Mouse (Mus musculus) neural tube, embryonic 15.5 days (tissue): ENCODE results near the gene Rxra. TPM values are rescaled to one million over a fixed set of nuclear protein-coding genes. Genes with fewer than 3 reads are reported as not detected.

Experiments used
- ATAC-seq: fragments of 200-750 bp; cut with Nextera tagmentation; 2 replicates; pipeline ENCODE4 v1.8.0; 2017; ENCODE audit warnings: mild to moderate bottlenecking, moderate TSS enrichment, moderate library complexity; ENCODE audit not compliant: low FRiP score
- H3K27ac ChIP-seq: fragments of 300-500 bp; sonication (generic); replicated peaks from 2 replicates; pipeline ENCODE4 v1.5.1; 2015; ENCODE audit warnings: mild to moderate bottlenecking, inconsistent platforms
- H3K27me3 ChIP-seq: fragments of 300-500 bp; sonication (generic); replicated peaks from 2 replicates; pipeline ENCODE4 v1.6.1; 2015; ENCODE audit warnings: inconsistent platforms
- H3K36me3 ChIP-seq: fragments of 300-500 bp; sonication (generic); 2 replicates; pipeline ENCODE4 v1.6.1; 2015; ENCODE audit warnings: inconsistent platforms
- H3K4me1 ChIP-seq: fragments of 300-500 bp; sonication (generic); 2 replicates; pipeline ENCODE4 v1.6.1; 2015; ENCODE audit warnings: inconsistent platforms
- H3K4me2 ChIP-seq: fragments of 300-500 bp; sonication (generic); 2 replicates; pipeline ENCODE4 v1.6.1; 2015; ENCODE audit warnings: inconsistent platforms, mild to moderate bottlenecking, moderate library complexity
- H3K4me3 ChIP-seq: fragments of 300-500 bp; sonication (generic); replicated peaks from 2 replicates; pipeline ENCODE4 v1.5.1; 2015; ENCODE audit warnings: mild to moderate bottlenecking, inconsistent platforms
- H3K9ac ChIP-seq: fragments of 300-500 bp; sonication (generic); replicated peaks from 2 replicates; pipeline ENCODE4 v1.6.1; 2015; ENCODE audit warnings: mild to moderate bottlenecking, inconsistent platforms
- H3K9me3 ChIP-seq: fragments of 300-500 bp; sonication (generic); replicated peaks from 2 replicates; pipeline ENCODE4 v1.6.1; 2016; ENCODE audit warnings: inconsistent platforms
- WGBS: fragments of 180-500 bp; shearing (Covaris S2); methylation state at CpG from one replicate; pipeline ENCODE4 v1.1.7; 2015; ENCODE audit warnings: mixed read lengths; 5-methylcytosine and 5-hydroxymethylcytosine counted together
- polyA plus RNA-seq: library from polyadenylated mRNA; unstranded; fragments of >200 nt; fragmentation: Nextera tagmentation; extraction: Ambion mirVana; gene quantifications from 2 replicates; pipeline ENCODE4 v1.2.1, GENCODE M21; 2015

The Rxra gene
- polyA plus RNA-seq, 1 experiment from 2014 or later, result 3.6 TPM

DNA sequence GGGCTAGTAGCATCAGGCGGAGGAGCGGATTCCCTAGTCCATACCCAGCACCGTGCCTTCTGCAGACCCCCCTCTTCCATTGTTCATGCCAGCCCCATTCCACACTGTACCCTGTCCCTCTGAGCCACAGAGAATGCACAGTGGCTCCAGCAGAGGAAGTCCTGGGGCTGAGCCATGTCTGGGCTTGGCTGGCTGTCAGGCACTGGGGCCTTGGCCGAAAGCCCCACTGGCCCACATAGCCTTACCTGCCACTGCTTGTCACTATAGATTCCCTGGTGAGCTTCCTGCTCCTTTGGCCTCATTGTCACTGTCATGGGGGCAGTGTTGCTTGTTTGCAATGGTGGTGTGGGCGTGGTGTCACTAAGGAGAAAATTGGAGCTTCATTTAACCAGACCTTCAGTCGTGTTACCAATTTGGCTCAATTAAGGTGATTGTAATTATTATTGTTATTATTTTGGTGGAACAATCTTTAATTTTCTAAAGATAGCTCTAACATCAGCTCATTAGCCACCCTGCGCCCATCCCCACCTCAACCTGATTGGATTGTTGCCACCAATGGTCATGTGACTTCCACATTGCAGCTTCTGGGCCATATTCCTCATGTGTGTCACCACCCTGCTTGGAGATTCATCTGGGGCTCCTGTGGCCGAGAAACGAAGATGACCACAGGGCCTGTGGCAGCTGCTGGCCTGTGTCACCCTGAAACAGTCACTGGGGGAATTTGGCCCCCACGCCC, 85.2 kb downstream of the Rxra start:
- no peak for ATAC-seq

DNA sequence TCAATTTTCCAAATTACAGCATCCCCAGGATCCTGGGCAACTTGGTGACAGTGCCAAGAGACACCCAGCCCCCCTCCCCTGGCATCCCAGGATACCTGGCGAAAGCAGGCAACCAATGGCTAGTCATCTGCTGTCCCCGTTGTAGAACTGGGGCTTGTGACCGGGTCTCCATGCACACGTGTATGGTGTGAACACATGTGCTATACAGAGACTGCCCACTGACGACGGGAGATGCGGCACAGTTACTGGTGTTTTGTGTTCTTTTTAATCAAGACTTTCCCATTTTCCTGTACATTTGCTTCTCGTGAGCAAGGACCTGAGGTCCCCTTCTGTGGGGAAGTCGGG, 85.7 kb downstream of the Rxra start:
- ATAC-seq, result no peak
- 89% methylated on average over 9 of the region's 9 CpGs for WGBS
- no peak overlapping the region for H3K27ac ChIP-seq

More for the DNA sequence above, 85.2 kb downstream of the Rxra start:
- Histone ChIP-seq H3K4me2 (no peak overlapping the region), H3K4me1 (peaks cover 50% of the 10 kb centered on the region), H3K9ac (no peak overlapping the region), H3K4me3 (no peak overlapping the region), H3K27ac (no peak overlapping the region), H3K27me3 (peaks cover 6% of the 10 kb centered on the region; the same call in 1 of the 2 replicates), H3K9me3 (no peaks in the 10 kb centered on the region), H3K36me3 (0 out of 2 replicates have a peak, but pooled peaks cover 2% of the 10 kb centered on the region)
- WGBS, result 91% methylated on average over 10 of the region's 10 CpGs

DNA sequence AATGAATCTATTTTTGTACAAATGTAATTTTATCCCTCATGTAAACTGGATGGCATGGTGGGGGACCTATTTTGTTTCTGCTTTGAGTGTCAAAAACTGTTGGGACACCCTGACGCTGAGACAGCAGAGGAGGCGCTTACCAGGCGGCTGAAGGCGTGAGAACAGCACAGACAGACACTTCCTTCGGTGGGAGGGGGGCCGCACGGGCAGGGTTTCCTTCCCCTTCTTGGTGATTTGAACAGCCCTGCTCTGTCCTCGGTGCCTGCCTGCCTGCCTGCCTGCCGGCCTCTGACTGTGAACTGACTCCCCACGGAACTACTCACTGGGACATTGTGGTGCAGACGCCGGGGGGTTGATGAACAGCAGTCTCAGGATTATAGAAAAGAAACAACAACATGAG, 86.3 kb downstream of the Rxra start:
- Histone ChIP-seq H3K36me3 (0 out of 2 replicates have a peak, but pooled peaks cover 2% of the 10 kb centered on the region), H3K4me3 (no peak overlapping the region), H3K4me1 (peaks cover 50% of the 10 kb centered on the region), H3K4me2 (no peak overlapping the region), H3K27ac (no peak overlapping the region), H3K9ac (no peak overlapping the region), H3K9me3 (no peaks in the 10 kb centered on the region), H3K27me3 (peaks cover 9% of the 10 kb centered on the region; the same call in 1 of the 2 replicates)
- ATAC-seq, result no peak
- 58% methylated on average over 12 of the region's 12 CpGs for WGBS

More for the DNA sequence above, 85.7 kb downstream of the Rxra start:
- H3K9ac ChIP-seq, result no peak overlapping the region
- H3K27me3 ChIP-seq, result peaks cover 9% of the 10 kb centered on the region; the same call in 1 of the 2 replicates
- H3K36me3 ChIP-seq, result 0 out of 2 replicates have a peak, but pooled peaks cover 2% of the 10 kb centered on the region
- H3K9me3 ChIP-seq, result no peaks in the 10 kb centered on the region
- no peak overlapping the region for H3K4me2 ChIP-seq
- H3K4me1 ChIP-seq, result peaks cover 50% of the 10 kb centered on the region
- H3K4me3 ChIP-seq, result no peak overlapping the region

DNA sequence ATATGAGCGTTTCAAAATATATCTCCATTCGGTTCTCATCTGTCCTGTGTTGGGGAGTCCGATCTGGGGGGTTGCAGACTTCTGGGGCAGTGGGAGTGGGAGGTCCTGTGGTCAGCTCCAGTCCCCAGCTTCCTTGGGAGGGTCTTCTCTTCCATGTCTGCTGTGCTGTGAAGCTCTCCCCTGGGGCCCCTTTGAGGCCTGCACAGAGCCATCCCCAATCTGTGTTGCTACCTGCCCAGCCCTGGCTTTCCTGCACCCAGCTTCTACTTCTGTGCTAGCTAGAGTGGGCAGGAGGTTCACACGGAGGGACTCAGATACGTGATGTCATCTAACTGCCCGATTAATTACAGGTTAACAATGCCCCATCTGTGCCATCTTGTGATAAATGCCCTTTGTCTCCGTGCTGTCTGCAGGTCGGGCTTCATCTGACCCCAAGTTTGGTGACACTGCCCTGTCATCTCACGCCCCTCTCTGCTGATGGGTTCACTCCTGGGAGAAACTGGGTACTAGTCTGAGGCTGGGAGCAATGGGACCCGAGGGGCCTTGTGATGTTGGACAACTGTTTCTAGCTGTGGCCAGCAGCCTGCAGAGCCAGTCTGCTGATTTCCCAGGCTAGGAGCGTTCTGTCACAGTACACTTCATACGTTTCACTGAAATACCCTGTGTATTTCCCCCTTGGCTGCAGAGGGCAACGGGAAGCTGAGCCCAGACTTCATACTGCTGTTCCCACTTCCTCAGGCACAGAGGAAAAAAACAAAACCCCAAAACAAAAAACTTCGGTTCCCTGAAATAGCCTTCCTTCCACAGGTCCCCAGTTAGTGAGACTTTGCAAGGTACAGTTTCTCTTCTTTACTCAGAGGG, 86.9 kb downstream of the Rxra start:
- peaks cover 43% of the 10 kb centered on the region for H3K4me1 ChIP-seq
- no peak overlapping the region; the same call in 1 of the 2 replicates for H3K27ac ChIP-seq
- no peak for ATAC-seq
- H3K4me2 ChIP-seq, result no peak overlapping the region
- 0 out of 2 replicates have a peak, but pooled peaks cover 2% of the 10 kb centered on the region for H3K36me3 ChIP-seq
- H3K27me3 ChIP-seq, result peaks cover 9% of the 10 kb centered on the region; the same call in 1 of the 2 replicates
- WGBS, result 66% methylated on average over 14 of the region's 14 CpGs
- H3K4me3 ChIP-seq, result no peak overlapping the region
- no peak overlapping the region for H3K9ac ChIP-seq
- no peaks in the 10 kb centered on the region for H3K9me3 ChIP-seq

DNA sequence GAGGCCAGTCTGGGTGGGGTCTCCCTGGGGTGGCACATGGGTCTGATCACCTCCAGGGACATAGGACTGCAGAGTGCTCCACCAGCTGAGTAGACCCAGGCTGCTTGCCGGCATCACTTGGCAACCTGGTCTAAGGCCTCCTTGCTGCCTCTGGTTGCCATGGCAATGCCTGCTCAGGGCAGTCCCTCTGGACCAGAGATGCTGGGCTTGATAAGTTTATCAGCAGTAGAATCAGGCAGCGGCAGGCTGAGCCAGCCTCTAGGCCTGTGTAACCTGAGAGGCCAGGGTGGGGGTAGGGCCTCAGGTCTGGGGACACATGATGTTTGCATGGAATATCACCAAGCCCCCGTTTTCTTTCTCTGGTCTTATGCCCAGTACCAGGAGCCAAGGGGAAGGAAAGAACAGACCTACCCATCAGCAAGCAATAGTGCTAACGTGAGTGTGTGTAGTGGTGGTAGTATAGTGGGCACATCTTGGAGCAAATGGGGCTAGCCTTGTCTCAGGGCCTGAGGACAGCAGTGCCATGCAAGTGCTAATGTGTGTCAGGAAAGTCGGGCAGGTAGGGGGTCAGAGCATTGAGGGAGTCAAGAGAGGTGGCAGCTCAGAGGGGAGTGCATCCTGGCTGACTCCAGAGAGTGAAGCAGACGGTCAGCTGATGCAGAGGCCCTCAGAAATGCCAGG, 88.2 kb downstream of the Rxra start:
- Histone ChIP-seq H3K27me3 (peaks cover 10% of the 10 kb centered on the region), H3K9ac (no peak overlapping the region; the same call in 1 of the 2 replicates), H3K4me3 (no peak overlapping the region), H3K4me1 (peaks cover 31% of the 10 kb centered on the region), H3K36me3 (0 out of 2 replicates have a peak, but pooled peaks cover 2% of the 10 kb centered on the region), H3K9me3 (no peaks in the 10 kb centered on the region), H3K27ac (no peak overlapping the region), H3K4me2 (no peak overlapping the region)
- peak; percentile 42 for ATAC-seq
- WGBS, result 18% methylated on average over 6 of the region's 6 CpGs

DNA sequence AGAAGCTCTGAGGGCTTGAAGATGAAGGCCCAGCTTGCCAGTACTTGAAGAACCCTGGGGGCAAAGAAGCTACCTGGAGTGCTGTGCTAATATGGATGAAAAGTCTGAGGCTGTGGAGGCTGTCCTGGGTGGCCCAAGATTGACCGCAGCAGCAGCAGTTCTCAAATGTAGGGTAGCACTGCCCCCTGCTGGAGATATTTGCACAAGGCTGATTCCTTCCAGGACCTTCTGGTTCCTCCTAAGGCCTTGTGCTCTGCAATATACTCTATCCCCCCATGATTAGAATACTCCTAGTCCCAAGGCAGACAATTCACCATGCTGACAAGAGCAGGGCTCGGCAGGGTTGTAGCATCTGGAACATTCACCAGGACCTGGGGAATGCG, 88.7 kb downstream of the Rxra start:
- WGBS, result 36% methylated on average over 3 of the region's 3 CpGs
- 0 out of 2 replicates have a peak overlapping the region, but pooled peaks have one; percentile 5 for H3K9ac ChIP-seq
- H3K27ac ChIP-seq, result no peak overlapping the region
- no peak overlapping the region for H3K4me3 ChIP-seq
- H3K4me2 ChIP-seq, result no peak overlapping the region
- no peaks in the 10 kb centered on the region for H3K9me3 ChIP-seq
- peaks cover 27% of the 10 kb centered on the region for H3K4me1 ChIP-seq
- ATAC-seq, result peak; percentile 80
- peaks cover 13% of the 10 kb centered on the region for H3K27me3 ChIP-seq
- H3K36me3 ChIP-seq, result 0 out of 2 replicates have a peak, but pooled peaks cover 2% of the 10 kb centered on the region

DNA sequence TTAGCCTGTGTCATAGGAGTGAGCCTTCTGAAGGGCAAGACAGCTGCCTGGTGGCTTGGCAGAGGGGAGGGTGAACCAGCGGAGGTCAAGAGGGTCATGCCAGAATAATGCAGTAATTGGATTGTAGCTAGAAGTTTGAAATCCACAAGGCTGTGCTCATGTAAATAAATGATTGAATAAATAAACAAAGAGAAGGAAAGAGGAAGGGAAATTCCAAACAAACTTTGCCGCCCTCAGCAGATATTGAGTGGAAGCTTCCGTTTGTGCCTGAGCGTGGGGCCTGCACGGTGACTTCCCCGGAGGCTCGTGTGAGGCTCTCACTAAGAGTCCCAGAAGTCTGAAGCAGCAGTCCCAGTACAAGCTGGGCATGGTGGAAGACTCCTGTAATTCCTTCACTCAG, 91.5 kb downstream of the Rxra start:
- Histone ChIP-seq H3K4me3 (no peak overlapping the region), H3K27ac (no peak overlapping the region), H3K9ac (no peak overlapping the region), H3K36me3 (no peaks in the 10 kb centered on the region), H3K4me1 (peaks cover 33% of the 10 kb centered on the region), H3K9me3 (no peaks in the 10 kb centered on the region), H3K27me3 (peaks cover 13% of the 10 kb centered on the region), H3K4me2 (no peak overlapping the region)
- 77% methylated on average over 7 of the region's 7 CpGs for WGBS
- no peak for ATAC-seq

DNA sequence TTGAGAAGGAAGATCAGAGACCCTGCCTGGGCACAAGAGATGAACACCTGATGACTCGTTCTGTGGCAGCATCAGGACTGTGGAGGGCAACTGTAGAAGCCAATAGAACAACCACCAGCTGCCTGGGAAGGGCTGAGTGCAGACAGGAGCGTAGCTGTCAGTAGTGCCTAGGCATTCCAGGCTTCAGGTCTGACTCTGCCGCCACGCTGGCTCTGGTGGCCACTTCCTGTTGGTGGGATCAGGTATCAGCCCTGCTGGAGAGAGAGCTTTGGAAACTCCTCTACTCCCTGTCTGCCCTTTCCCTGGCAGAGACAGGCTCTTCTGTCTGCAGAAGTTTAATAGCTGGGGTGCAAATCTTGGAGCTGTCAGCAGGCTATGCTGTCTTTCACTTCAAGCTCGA, 93.5 kb downstream of the Rxra start:
- Histone ChIP-seq H3K27ac (no peak overlapping the region), H3K27me3 (peaks cover 13% of the 10 kb centered on the region), H3K4me2 (no peak overlapping the region), H3K9me3 (no peaks in the 10 kb centered on the region), H3K36me3 (no peaks in the 10 kb centered on the region), H3K4me3 (no peak overlapping the region), H3K4me1 (peaks cover 13% of the 10 kb centered on the region), H3K9ac (0 out of 2 replicates have a peak overlapping the region, but pooled peaks have one; percentile 9)
- WGBS, result 40% methylated on average over 5 of the region's 5 CpGs
- ATAC-seq, result no peak

DNA sequence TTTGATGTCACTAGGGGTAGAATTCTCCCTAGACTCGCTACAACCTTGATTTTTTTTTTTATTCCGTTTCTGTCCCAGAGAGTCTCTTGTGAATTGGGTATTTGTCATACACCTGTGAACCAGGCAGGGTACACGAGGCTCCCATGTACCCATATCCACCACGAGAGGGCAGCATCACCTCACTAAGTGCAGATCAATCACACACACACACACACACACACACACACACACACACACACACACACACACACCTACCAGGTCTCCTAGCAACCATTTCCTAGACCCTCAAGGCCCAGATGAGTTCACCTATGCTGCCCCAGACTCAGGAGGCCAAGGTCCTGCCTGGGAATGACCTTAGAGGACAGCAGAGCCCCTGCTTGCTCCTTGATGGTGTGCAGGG, 94.0 kb downstream of the Rxra start:
- H3K4me2 ChIP-seq, result no peak overlapping the region
- no peaks in the 10 kb centered on the region for H3K36me3 ChIP-seq
- no peaks in the 10 kb centered on the region for H3K9me3 ChIP-seq
- ATAC-seq, result no peak
- H3K27ac ChIP-seq, result no peak overlapping the region
- peaks cover 12% of the 10 kb centered on the region for H3K27me3 ChIP-seq
- WGBS, result 3% methylated on average over 4 of the region's 4 CpGs
- H3K4me1 ChIP-seq, result peaks cover 9% of the 10 kb centered on the region
- H3K4me3 ChIP-seq, result no peak overlapping the region
- no peak overlapping the region for H3K9ac ChIP-seq

DNA sequence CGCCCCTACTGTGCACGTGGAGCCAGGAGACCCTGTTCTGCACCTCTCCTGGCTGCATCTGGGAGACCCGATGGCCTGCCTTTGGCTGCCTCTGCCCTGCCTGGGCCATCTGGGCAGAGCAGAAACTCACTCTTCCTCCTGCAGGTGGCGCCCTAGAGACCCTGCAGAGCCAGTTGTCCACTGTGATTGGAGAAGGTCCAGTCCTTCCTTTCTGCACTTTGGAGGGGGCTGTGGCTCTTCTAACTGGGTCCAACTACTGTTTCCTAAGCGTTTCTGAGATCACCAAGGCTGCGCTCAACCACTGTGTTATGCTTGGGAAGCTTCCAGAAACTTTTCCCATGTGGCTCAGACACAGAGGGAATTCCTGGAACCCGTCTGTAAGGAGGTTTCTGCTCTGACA, 95.7 kb downstream of the Rxra start:
- H3K4me3 ChIP-seq, result no peak overlapping the region
- WGBS, result 29% methylated on average over 7 of the region's 7 CpGs
- H3K9ac ChIP-seq, result no peak overlapping the region
- H3K36me3 ChIP-seq, result no peaks in the 10 kb centered on the region
- no peak overlapping the region for H3K4me2 ChIP-seq
- 0 out of 2 replicates have a peak, but pooled peaks have one; percentile 34 for ATAC-seq
- no peak overlapping the region for H3K27ac ChIP-seq
- no peaks in the 10 kb centered on the region for H3K9me3 ChIP-seq
- H3K27me3 ChIP-seq, result peaks cover 5% of the 10 kb centered on the region; the same call in 1 of the 2 replicates
- peaks cover 8% of the 10 kb centered on the region for H3K4me1 ChIP-seq

DNA sequence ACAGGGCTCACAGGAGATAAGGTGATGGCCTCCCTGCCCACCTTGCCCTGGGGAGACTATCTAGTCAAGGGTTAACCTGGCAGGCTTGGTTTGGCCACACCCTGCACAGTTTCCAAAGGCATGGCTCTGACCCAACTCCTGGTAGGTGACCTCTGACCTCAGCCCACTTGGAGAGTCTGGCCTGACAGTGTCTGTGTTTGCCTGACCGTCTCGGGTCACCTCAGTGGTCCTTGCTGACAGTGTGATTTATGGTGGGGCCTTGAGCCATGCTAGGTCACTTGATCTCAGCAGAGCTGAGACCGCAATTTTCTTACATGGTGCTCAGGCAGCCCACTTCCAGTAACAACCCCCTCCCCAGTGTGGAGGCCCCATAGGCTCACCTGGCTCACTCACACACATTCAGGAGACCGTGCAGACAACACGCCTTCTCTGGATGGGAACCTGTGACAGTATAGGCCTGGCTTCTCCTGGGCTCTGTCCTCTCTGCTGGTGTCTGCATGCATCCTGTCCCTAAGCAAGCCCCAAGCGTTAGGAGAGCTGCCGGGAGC, 96.7 kb downstream of the Rxra start:
- no peak overlapping the region for H3K9ac ChIP-seq
- H3K4me3 ChIP-seq, result no peak overlapping the region
- H3K9me3 ChIP-seq, result no peaks in the 10 kb centered on the region
- H3K27me3 ChIP-seq, result peaks cover 5% of the 10 kb centered on the region; the same call in 1 of the 2 replicates
- no peaks in the 10 kb centered on the region for H3K36me3 ChIP-seq
- no peak overlapping the region for H3K4me2 ChIP-seq
- 59% methylated on average over 7 of the region's 7 CpGs for WGBS
- ATAC-seq, result no peak
- peaks cover 8% of the 10 kb centered on the region for H3K4me1 ChIP-seq
- H3K27ac ChIP-seq, result no peak overlapping the region
